Mouse (Mus musculus): ENCODE results near the gene Vps4a.

Gene Vps4a

GRCm38 (mm10) chr8:107048061-107048941, 17.3 kb downstream of the Vps4a start, which contains the start of gene Pdf:
Gene Pdf (minus strand): TSS chr8:107048614.
- peak; percentile 55 for DNase-seq (ENCODE audit: extremely low read depth, low read depth)

- no peak for DNase-seq (ENCODE audit: extremely low read depth, low read depth)
Observed at GRCm38 (mm10) chr8:107049480-107049879, 18.5 kb downstream of the Vps4a start.

GRCm38 (mm10) chr8:107052046-107052445, 21.0 kb downstream of the Vps4a start:
- DNase-seq (ENCODE audit: extremely low read depth, low read depth), result no peak

GRCm38 (mm10) chr8:107056076-107056972, 25.3 kb downstream of the Vps4a start, which contains the start of the genes Cog8 and Nip7:
Gene Cog8 (minus strand): TSS chr8:107056689.
Gene Nip7 (plus strand): TSS chr8:107056877.
- DNase-seq (ENCODE audit: extremely low read depth, low read depth), result peak; percentile 96

- peak; percentile 32 for DNase-seq (ENCODE audit: extremely low read depth, low read depth)
Observed at GRCm38 (mm10) chr8:107056973-107057369, 25.9 kb downstream of the Vps4a start.

- DNase-seq (ENCODE audit: extremely low read depth, low read depth), result no peak
Observed at GRCm38 (mm10) chr8:107062613-107063012, 31.6 kb downstream of the Vps4a start.

- peak; percentile 49 for DNase-seq (ENCODE audit: extremely low read depth, low read depth)
Observed at GRCm38 (mm10) chr8:107065511-107066496, 34.8 kb downstream of the Vps4a start, which contains the start of gene Tmed6. Gene Tmed6 (minus strand): TSS chr8:107065644.

- no peak for DNase-seq (ENCODE audit: extremely low read depth, low read depth)
Observed at GRCm38 (mm10) chr8:107073706-107074105, 42.7 kb downstream of the Vps4a start.

- no peak for DNase-seq (ENCODE audit: extremely low read depth, low read depth)
Observed at GRCm38 (mm10) chr8:107074128-107074527, 43.1 kb downstream of the Vps4a start.

- DNase-seq (ENCODE audit: extremely low read depth, low read depth), result no peak
Observed at GRCm38 (mm10) chr8:107076239-107076888, 45.3 kb downstream of the Vps4a start.

- DNase-seq (ENCODE audit: extremely low read depth, low read depth), result no peak
Observed at GRCm38 (mm10) chr8:107085358-107085757, 54.3 kb downstream of the Vps4a start.

- no peak for DNase-seq (ENCODE audit: extremely low read depth, low read depth)
Observed at GRCm38 (mm10) chr8:107086018-107086417, 55.0 kb downstream of the Vps4a start.

- DNase-seq (ENCODE audit: extremely low read depth, low read depth), result no peak
Observed at GRCm38 (mm10) chr8:107088526-107089063, 57.6 kb downstream of the Vps4a start.

GRCm38 (mm10) chr8:107090531-107090930, 59.5 kb downstream of the Vps4a start:
- no peak for DNase-seq (ENCODE audit: extremely low read depth, low read depth)
